Comparison of ENCODE assay signal across 13 mouse cellular contexts in the genomic region with DNA sequence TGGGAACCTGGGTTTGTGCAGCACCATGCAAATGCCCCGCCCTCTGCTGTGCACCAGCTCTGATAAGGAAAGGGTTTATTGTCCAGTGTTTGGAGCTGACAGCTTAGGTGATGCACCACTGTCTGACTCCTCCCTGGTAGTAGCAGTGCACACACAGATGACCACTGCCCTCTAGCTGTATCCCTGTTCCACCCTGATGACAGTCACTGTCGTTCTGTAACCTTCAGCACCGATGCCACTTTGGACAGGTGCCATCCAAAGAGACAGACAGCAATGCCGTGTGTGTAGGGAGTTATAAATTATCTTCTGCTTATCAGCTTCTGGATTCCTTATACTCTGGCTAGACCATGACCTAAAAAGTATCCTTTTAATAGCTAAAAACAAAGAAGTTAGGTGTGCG. TPM values are rescaled to one million over a fixed set of nuclear protein-coding genes. Genes with fewer than 3 reads are reported as not detected.
DNase-seq lines count a peak whose midpoint lies in the region; ATAC-seq and TF ChIP-seq lines count a peak whose summit lies in the region.
"Had no signal": no experiment of that assay in that cellular context is flagged by ENCODE, and none has a peak within 500 bp of the region (broad histone marks: within the 10 kb centered on the region; RNA-seq: fewer than 3 reads in every experiment).

No protein-coding gene starts in this region.

- peak; percentile 57 for TF ChIP-seq CTCF in heart, adult 2 months (IDR thresholded peaks at IDR 0.05)
- peak; percentile 35 for TF ChIP-seq CTCF in lung, postnatal 0 days (IDR thresholded peaks at IDR 0.05)
- peak; percentile 14; the same call in 1 of the 2 replicates for TF ChIP-seq CTCF in testis, adult 2 months (IDR thresholded peaks at IDR 0.05; ENCODE audit: control insufficient read depth, insufficient read depth, insufficient replicate concordance, low read depth, low read length)

- H3K36me3 ChIP-seq in heart, adult 2 months (ENCODE audit: control insufficient read depth, insufficient read depth, low read length) = no peaks in the 10 kb centered on the region
- H3K36me3 ChIP-seq in lung, postnatal 0 days (ENCODE audit: insufficient read depth, low read length) = no peaks in the 10 kb centered on the region; the same call in 1 of the 2 replicates
- H3K36me3 ChIP-seq in testis, adult 2 months (ENCODE audit: control insufficient read depth, insufficient read depth, low read length) = no peaks in the 10 kb centered on the region

- H3K9ac ChIP-seq in heart, adult 2 months (ENCODE audit: low read depth, low read length) = no peak overlapping the region
- no peak overlapping the region for H3K9ac ChIP-seq in lung, postnatal 0 days (replicated peaks; ENCODE audit: low read depth)
- H3K9ac ChIP-seq: hindbrain, embryonic 12.5 days had no signal

- H3K4me2 ChIP-seq in lung, postnatal 0 days (replicated peaks; ENCODE audit: low read depth, low read length) = no peak overlapping the region
- H3K4me2 ChIP-seq: hindbrain, embryonic 12.5 days had no signal

- no peak for DNase-seq in heart, adult 2 months
- DNase-seq in heart, postnatal 25 days (ENCODE audit: low spot score) = no peak
- no peak for DNase-seq in lung, postnatal 0 days (ENCODE audit: low spot score)
- no peak for DNase-seq in lung, postnatal 25 days (ENCODE audit: low spot score)
- peak; percentile 58 for DNase-seq in adrenal gland, postnatal 25 days
- DNase-seq in cerebellum, postnatal 4 days (ENCODE audit: low spot score in 2 of 2) = no peak
- DNase-seq in spleen, postnatal 14 days (ENCODE audit: low spot score in 2 of 2) = no peak
- DNase-seq: gastrocnemius, postnatal 14 days; kidney, postnatal 4 days; thymus, postnatal 36 days had no signal

- H3K9me3 ChIP-seq in lung, postnatal 0 days (ENCODE audit: low read length) = no peaks in the 10 kb centered on the region

- H3K4me1 ChIP-seq in heart, adult 2 months (ENCODE audit: control insufficient read depth, insufficient read depth, low read length) = peaks cover 2% of the 10 kb centered on the region; the same call in 1 of the 2 replicates
- H3K4me1 ChIP-seq in lung, postnatal 0 days (ENCODE audit: insufficient read depth, low read depth, low read length) = no peaks in the 10 kb centered on the region
- no peaks in the 10 kb centered on the region for H3K4me1 ChIP-seq in testis, adult 2 months (ENCODE audit: control insufficient read depth, insufficient read depth, low read length)

- TF ChIP-seq EP300 in heart, adult 2 months (IDR thresholded peaks at IDR 0.05; ENCODE audit: insufficient read depth, low read depth, low read length) = no peak
- TF ChIP-seq EP300 in lung, postnatal 0 days (IDR thresholded peaks at IDR 0.05) = no peak

- 53% methylated on average over 5 of the region's 5 CpGs for WGBS in heart, adult 2 months
- 74% methylated on average over 5 of the region's 5 CpGs for WGBS in lung, postnatal 0 days

- no peak for ATAC-seq in lung, postnatal 0 days

- H3K79me2 ChIP-seq in heart, adult 2 months (replicated peaks; ENCODE audit: control insufficient read depth, insufficient read depth, low read length) = no peaks in the 10 kb centered on the region

- no peak overlapping the region for H3K4me3 ChIP-seq in heart, adult 2 months
- no peak overlapping the region for H3K4me3 ChIP-seq in lung, postnatal 0 days (ENCODE audit: low read depth, low read length)
- H3K4me3 ChIP-seq in testis, adult 2 months (ENCODE audit: control insufficient read depth, low read depth, low read length) = no peak overlapping the region
- H3K4me3 ChIP-seq: forebrain, embryonic 10.5 days; hindbrain, embryonic 12.5 days had no signal

- intact Hi-C loops in heart, adult 2 months (cut with DNase I) = loop anchor here (2.0 kb wide), 1 partner anchor 25 kb away; a partner anchor contains a TSS
- intact Hi-C loops in heart, postnatal 25 days (cut with DNase I) = no loop called here

- H3K27ac ChIP-seq in heart, adult 2 months = no peak overlapping the region
- H3K27ac ChIP-seq in lung, postnatal 0 days (ENCODE audit: low read length) = no peak overlapping the region
- H3K27ac ChIP-seq in testis, adult 2 months (ENCODE audit: control insufficient read depth, insufficient read depth, low read depth, low read length) = no peak overlapping the region
- H3K27ac ChIP-seq: hindbrain, embryonic 12.5 days had no signal

- H3K27me3 ChIP-seq in heart, adult 2 months (ENCODE audit: control insufficient read depth, insufficient read depth, low read length) = no peaks in the 10 kb centered on the region
- no peaks in the 10 kb centered on the region for H3K27me3 ChIP-seq in lung, postnatal 0 days (replicated peaks; ENCODE audit: insufficient read depth, low read length)
- H3K27me3 ChIP-seq in testis, adult 2 months (ENCODE audit: control insufficient read depth, insufficient read depth, low read length) = no peaks in the 10 kb centered on the region
- H3K27me3 ChIP-seq: hindbrain, embryonic 12.5 days had no signal

- no peak for TF ChIP-seq POLR2A in heart, adult 2 months (IDR thresholded peaks at IDR 0.05; ENCODE audit: insufficient read depth, low read depth, low read length)
- TF ChIP-seq POLR2A in testis, adult 2 months (IDR thresholded peaks at IDR 0.05; ENCODE audit: control insufficient read depth, low read depth, low read length) = no peak

RNA-seq across cellular contexts. Expression of a gene that starts 16.6 kb away (rescaled TPM):
- 10 to 100 TPM; 28.7 to 33.5 TPM for total RNA-seq in heart, adult 2 months (2021)
- polyA plus RNA-seq in heart, adult 2 months (2012; rRNA removed) = 32.7 and 41.8 TPM in 2 replicates
- 10 to 100 TPM; 31.7 to 34.3 TPM for total RNA-seq in heart, postnatal 25 days (2021)
- 16.5 and 16.6 TPM in 2 replicates for polyA plus RNA-seq in lung, postnatal 0 days (2015; fragmentation: Nextera tagmentation; extraction: Ambion mirVana)
- total RNA-seq in adrenal gland, postnatal 25 days (2021) = 41.0 and 41.5 TPM in 2 replicates
- polyA plus RNA-seq in testis, adult 2 months (2012; rRNA removed) = 87.6 and 93.5 TPM in 2 replicates

RNA-seq across cellular contexts. Expression of a gene that starts 25.0 kb away (rescaled TPM):
- total RNA-seq in heart, adult 2 months (2021) = under 1 TPM; 0.30 to 0.44 TPM
- polyA plus RNA-seq in heart, adult 2 months (2012; rRNA removed) = 0.57 and 0.67 TPM in 2 replicates
- under 1 TPM; 0.25 to 0.75 TPM for total RNA-seq in heart, postnatal 25 days (2021)
- 0.19 and 0.24 TPM in 2 replicates for polyA plus RNA-seq in lung, postnatal 0 days (2015; fragmentation: Nextera tagmentation; extraction: Ambion mirVana)
- 0.52 and 1.1 TPM in 2 replicates for total RNA-seq in adrenal gland, postnatal 25 days (2021)
- 6.7 and 8.2 TPM in 2 replicates for polyA plus RNA-seq in testis, adult 2 months (2012; rRNA removed)
